Comparison of ENCODE assay signal across 11 mouse cellular contexts in the genomic region with DNA sequence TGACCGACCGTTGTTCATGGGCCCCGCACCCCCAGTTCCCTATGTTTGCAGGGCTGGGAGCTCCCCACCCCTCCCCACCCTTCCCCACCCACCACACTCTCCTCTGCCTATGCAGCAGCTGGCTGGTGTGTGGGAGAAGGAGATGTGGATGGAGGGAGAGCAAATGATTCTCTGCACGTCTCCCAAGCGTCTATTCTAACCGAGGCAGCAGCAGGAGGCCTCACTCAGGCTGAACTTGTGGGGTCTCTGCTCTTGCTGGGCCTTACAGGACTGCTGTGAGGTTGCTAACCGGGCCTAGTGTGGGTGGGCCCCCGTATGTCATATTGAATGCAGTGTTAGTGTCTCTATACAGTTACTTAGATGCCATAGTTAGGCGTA. TPM values are rescaled to one million over a fixed set of nuclear protein-coding genes. Genes with fewer than 3 reads are reported as not detected.
A peak's percentile ranks its signal among the peaks of the same experiment; 100 is the strongest.
DNase-seq lines count a peak whose midpoint lies in the region; ATAC-seq and TF ChIP-seq lines count a peak whose summit lies in the region.
"Had no signal": no experiment of that assay in that cellular context is flagged by ENCODE, and none has a peak within 500 bp of the region (broad histone marks: within the 10 kb centered on the region; RNA-seq: fewer than 3 reads in every experiment).

No protein-coding gene starts in this region.

- peak; percentile 15; the same call in 1 of the 2 replicates for ATAC-seq in heart, embryonic 12.5 days (ENCODE audit: insufficient number of reproducible peaks, low FRiP score)
- ATAC-seq in lung, embryonic 14.5 days (ENCODE audit: insufficient read depth): no peak
- ATAC-seq in embryonic facial prominence, embryonic 13.5 days (ENCODE audit: insufficient number of reproducible peaks, insufficient read depth, low FRiP score, low TSS enrichment, low read depth): no peak
- no peak for ATAC-seq in liver, embryonic 15.5 days (ENCODE audit: insufficient read depth)
- no peak for ATAC-seq in megakaryocyte-erythroid progenitor cell, adult 5-6 weeks (replicated peaks; ENCODE audit: low FRiP score, low TSS enrichment, poor library complexity, severe bottlenecking)

- 33% methylated on average over 9 of the region's 9 CpGs for WGBS in heart, embryonic 12.5 days
- WGBS in lung, embryonic 14.5 days: 46% methylated on average over 9 of the region's 9 CpGs
- 59% methylated on average over 9 of the region's 9 CpGs for WGBS in embryonic facial prominence, embryonic 13.5 days
- WGBS in liver, embryonic 15.5 days (ENCODE audit: insufficient replicate concordance): 62% methylated on average over 9 of the region's 9 CpGs

- no peak for DNase-seq in heart, postnatal 25 days (ENCODE audit: low spot score)
- peak; percentile 5 for DNase-seq in lung, embryonic 14.5 days
- no peak for DNase-seq in lung, postnatal 36 days
- no peak for DNase-seq in ovary, postnatal 10 days (ENCODE audit: low spot score)
- DNase-seq: cerebellum, adult 18-20 months had no signal

- intact Hi-C loops in heart, postnatal 25 days (cut with DNase I): no loop called here

- H3K4me2 ChIP-seq in heart, embryonic 12.5 days: peak overlapping the region; percentile 90
- peak overlapping the region; percentile 46 for H3K4me2 ChIP-seq in lung, embryonic 14.5 days
- H3K4me2 ChIP-seq in embryonic facial prominence, embryonic 13.5 days: peak overlapping the region; percentile 46; the same call in 1 of the 2 replicates
- peak overlapping the region; percentile 58 for H3K4me2 ChIP-seq in liver, embryonic 15.5 days

- H3K27ac ChIP-seq in heart, embryonic 12.5 days (ENCODE audit: poor library complexity, severe bottlenecking): peak overlapping the region; percentile 99
- H3K27ac ChIP-seq in lung, embryonic 14.5 days (ENCODE audit: low read depth): peak overlapping the region; percentile 78; the same call in 1 of the 2 replicates
- H3K27ac ChIP-seq in embryonic facial prominence, embryonic 13.5 days: peak overlapping the region; percentile 44
- peak overlapping the region; percentile 67; the same call in 1 of the 2 replicates for H3K27ac ChIP-seq in liver, embryonic 15.5 days (replicated peaks)

- TF ChIP-seq CTCF in lung, embryonic 14.5 days (IDR thresholded peaks at IDR 0.05; ENCODE audit: low read depth): no peak

- peak overlapping the region; percentile 66 for H3K9ac ChIP-seq in heart, embryonic 12.5 days
- peak overlapping the region; percentile 24; the same call in 1 of the 2 replicates for H3K9ac ChIP-seq in lung, embryonic 14.5 days
- 0 out of 2 replicates have a peak overlapping the region, but pooled peaks have one; percentile 27 for H3K9ac ChIP-seq in embryonic facial prominence, embryonic 13.5 days
- H3K9ac ChIP-seq in liver, embryonic 15.5 days: no peak overlapping the region

- H3K4me3 ChIP-seq in heart, embryonic 12.5 days: peak overlapping the region; percentile 58
- H3K4me3 ChIP-seq in lung, embryonic 14.5 days (ENCODE audit: low read depth, low read length): no peak overlapping the region
- no peak overlapping the region for H3K4me3 ChIP-seq in embryonic facial prominence, embryonic 13.5 days
- H3K4me3 ChIP-seq in liver, embryonic 15.5 days (replicated peaks): peak overlapping the region; percentile 23

- 0 out of 2 replicates have a peak, but pooled peaks cover 4% of the 10 kb centered on the region for H3K36me3 ChIP-seq in heart, embryonic 12.5 days
- no peaks in the 10 kb centered on the region for H3K36me3 ChIP-seq in lung, embryonic 14.5 days (ENCODE audit: insufficient read depth)
- H3K36me3 ChIP-seq in embryonic facial prominence, embryonic 13.5 days: no peaks in the 10 kb centered on the region
- no peaks in the 10 kb centered on the region for H3K36me3 ChIP-seq in liver, embryonic 15.5 days (replicated peaks)
- H3K36me3 ChIP-seq: forebrain, embryonic 10.5 days had no signal

- H3K27me3 ChIP-seq in heart, embryonic 12.5 days (replicated peaks): no peaks in the 10 kb centered on the region
- no peaks in the 10 kb centered on the region for H3K27me3 ChIP-seq in lung, embryonic 14.5 days (ENCODE audit: insufficient read depth, low read length)
- H3K27me3 ChIP-seq in embryonic facial prominence, embryonic 13.5 days: no peaks in the 10 kb centered on the region
- no peaks in the 10 kb centered on the region for H3K27me3 ChIP-seq in liver, embryonic 15.5 days

- H3K4me1 ChIP-seq in heart, embryonic 12.5 days (replicated peaks): peaks cover 64% of the 10 kb centered on the region
- 0 out of 2 replicates have a peak, but pooled peaks cover 2% of the 10 kb centered on the region for H3K4me1 ChIP-seq in lung, embryonic 14.5 days (ENCODE audit: insufficient read depth)
- H3K4me1 ChIP-seq in embryonic facial prominence, embryonic 13.5 days: peaks cover 26% of the 10 kb centered on the region
- peaks cover 41% of the 10 kb centered on the region for H3K4me1 ChIP-seq in liver, embryonic 15.5 days (replicated peaks)

- no peaks in the 10 kb centered on the region for H3K9me3 ChIP-seq in heart, embryonic 12.5 days (replicated peaks)
- no peaks in the 10 kb centered on the region for H3K9me3 ChIP-seq in lung, embryonic 14.5 days (ENCODE audit: low read depth, low read length)
- no peaks in the 10 kb centered on the region for H3K9me3 ChIP-seq in embryonic facial prominence, embryonic 13.5 days
- no peaks in the 10 kb centered on the region for H3K9me3 ChIP-seq in liver, embryonic 15.5 days (replicated peaks)
- H3K9me3 ChIP-seq: forebrain, embryonic 10.5 days had no signal

RNA-seq across cellular contexts. Expression of a gene that starts 12.9 kb away (rescaled TPM):
- polyA plus RNA-seq in heart, embryonic 12.5 days (2016; fragmentation: Nextera tagmentation; extraction: Ambion mirVana): 1.2 and 1.5 TPM in 2 replicates
- total RNA-seq in heart, postnatal 25 days (2021): not detected
- polyA plus RNA-seq in lung, embryonic 14.5 days (2014; fragmentation: Nextera tagmentation; extraction: Ambion mirVana): 1.1 and 1.5 TPM in 2 replicates
- 1.8 TPM in 2 replicates for polyA plus RNA-seq in embryonic facial prominence, embryonic 13.5 days (2015; fragmentation: Nextera tagmentation; extraction: Ambion mirVana)
- polyA plus RNA-seq in liver, embryonic 15.5 days (2015; fragmentation: Nextera tagmentation; extraction: Ambion mirVana): 0.39 and 0.85 TPM in 2 replicates
- total RNA-seq in megakaryocyte-erythroid progenitor cell, adult 5-6 weeks (2014; fragmentation: Nextera tagmentation): not detected in 2 replicates
- total RNA-seq in megakaryocyte-erythroid progenitor cell, adult 5-6 weeks (2017): not detected in 2 replicates
- total RNA-seq: megakaryocyte progenitor cell, adult 5-6 weeks had no signal

RNA-seq across cellular contexts. Expression of a gene that starts 37.4 kb away (rescaled TPM):
- polyA plus RNA-seq in heart, embryonic 12.5 days (2016; fragmentation: Nextera tagmentation; extraction: Ambion mirVana): 154 and 164 TPM in 2 replicates
- 100 to 1,000 TPM; 273 to 280 TPM for total RNA-seq in heart, postnatal 25 days (2021)
- polyA plus RNA-seq in lung, embryonic 14.5 days (2014; fragmentation: Nextera tagmentation; extraction: Ambion mirVana): 32.2 and 35.0 TPM in 2 replicates
- polyA plus RNA-seq in embryonic facial prominence, embryonic 13.5 days (2015; fragmentation: Nextera tagmentation; extraction: Ambion mirVana): 28.4 and 34.0 TPM in 2 replicates
- 14.4 and 15.7 TPM in 2 replicates for polyA plus RNA-seq in liver, embryonic 15.5 days (2015; fragmentation: Nextera tagmentation; extraction: Ambion mirVana)
- 69.3 and 99.2 TPM in 2 replicates for total RNA-seq in megakaryocyte-erythroid progenitor cell, adult 5-6 weeks (2014; fragmentation: Nextera tagmentation)
- total RNA-seq in megakaryocyte-erythroid progenitor cell, adult 5-6 weeks (2017): 84.3 and 107 TPM in 2 replicates

Comparison
In these comparisons a context has a peak if more than half of its experiments do, and no peak if none do; other contexts are left out.
1. H3K27ac ChIP-seq: peak in every context shown above with its lines; median percentile 99 in heart, embryonic 12.5 days; 78 in lung, embryonic 14.5 days; 67 in liver, embryonic 15.5 days; 44 in embryonic facial prominence, embryonic 13.5 days.
2. H3K4me3 ChIP-seq: peak in heart, embryonic 12.5 days (single experiment) and liver, embryonic 15.5 days (single experiment); none in lung, embryonic 14.5 days (single experiment) and embryonic facial prominence, embryonic 13.5 days (single experiment).
3. Peak in every context shown above with its lines, with median percentiles within 50 percentile points of each other: H3K4me2 ChIP-seq.